Mouse (Mus musculus): ENCODE measurements at regions not wholly inside any gene's neighbourhood (a gene's known extent, or its start where the extent isn't known, plus 50 kb on each side); places are given as distances from the start of the nearest gene placed in this dataset.

DNA sequence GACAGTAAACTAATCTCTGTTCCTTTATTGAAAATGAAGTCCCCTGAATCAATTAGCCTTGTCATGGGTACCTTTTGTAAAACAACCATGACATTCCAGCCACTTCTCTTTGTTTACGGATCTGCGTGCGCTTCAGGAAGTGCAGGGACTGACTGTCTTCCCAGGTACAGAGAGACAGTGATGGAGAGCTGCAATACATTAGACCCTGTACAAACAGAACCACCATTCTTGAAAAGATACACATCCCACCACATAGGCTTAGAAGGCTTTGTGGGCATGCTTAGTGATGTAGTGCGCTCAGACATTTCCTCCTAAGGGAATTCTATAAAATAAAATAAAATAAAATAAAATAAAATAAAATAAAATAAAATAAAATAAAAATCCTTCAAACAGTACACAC is 148.8 kb upstream of the Hnrnpa3 start:
- no peak for TF ChIP-seq GATA1 (IDR thresholded peaks at IDR 0.05; ENCODE audit: low read length)
- no peak for TF ChIP-seq TAL1 (IDR thresholded peaks at IDR 0.05; ENCODE audit: low read length)

Data from erythroblast, embryonic 14.5 days (primary cell).